Mouse (Mus musculus) kidney, embryonic 14.5 days (tissue): ENCODE measurements around the gene Slc15a5. TPM values are rescaled to one million over a fixed set of nuclear protein-coding genes. Genes with fewer than 3 reads are reported as not detected.

Experiments
- ATAC-seq: fragments of 200-750 bp; cut with Nextera tagmentation; 2 replicates; pipeline ENCODE4 v1.8.0; 2017; ENCODE audit warnings: moderate number of reproducible peaks, mild to moderate bottlenecking, moderate TSS enrichment, moderate library complexity; ENCODE audit not compliant: low FRiP score, low TSS enrichment
- H3K27ac ChIP-seq: fragments of 300-500 bp; sonication (generic); 2 replicates; pipeline ENCODE4 v1.5.1; 2014; ENCODE audit warnings: low read depth, mild to moderate bottlenecking, low read length, moderate library complexity, mixed read lengths
- H3K27me3 ChIP-seq: fragments of 300-500 bp; sonication (generic); 2 replicates; pipeline ENCODE4 v1.6.1; 2014; ENCODE audit warnings: mild to moderate bottlenecking, low read length; ENCODE audit not compliant: control insufficient read depth, insufficient read depth
- H3K36me3 ChIP-seq: fragments of 300-500 bp; sonication (generic); 2 replicates; pipeline ENCODE4 v1.6.1; 2014; ENCODE audit warnings: low read length, mixed read lengths; ENCODE audit not compliant: control insufficient read depth, insufficient read depth
- H3K4me1 ChIP-seq: fragments of 300-500 bp; sonication (generic); 2 replicates; pipeline ENCODE4 v1.6.1; 2014; ENCODE audit warnings: low read length, mixed read lengths; ENCODE audit not compliant: control insufficient read depth, insufficient read depth
- H3K4me2 ChIP-seq: fragments of 300-500 bp; sonication (generic); replicated peaks from 2 replicates; pipeline ENCODE4 v1.6.1; 2014; ENCODE audit warnings: low read depth, mild to moderate bottlenecking, low read length
- H3K4me3 ChIP-seq: fragments of 300-500 bp; sonication (generic); 2 replicates; pipeline ENCODE4 v1.5.1; 2014; ENCODE audit warnings: mild to moderate bottlenecking, low read length
- H3K9ac ChIP-seq: fragments of 300-500 bp; sonication (generic); 2 replicates; pipeline ENCODE4 v1.6.1; 2014; ENCODE audit warnings: low read depth, mild to moderate bottlenecking, low read length, moderate library complexity
- H3K9me3 ChIP-seq: fragments of 300-500 bp; sonication (generic); 2 replicates; pipeline ENCODE4 v1.6.1; 2016; ENCODE audit warnings: low read length; ENCODE audit not compliant: control insufficient read depth
- WGBS: fragments of 180-500 bp; shearing (Covaris S2); extraction: QIAGEN DNeasy Blood & Tissue Kit; methylation state at CpG from one replicate; pipeline ENCODE4 v1.1.7; 2014; 5-methylcytosine and 5-hydroxymethylcytosine counted together
- polyA plus RNA-seq: library from polyadenylated mRNA; unstranded; fragments of >200 nt; fragmentation: Nextera tagmentation; extraction: Ambion mirVana; gene quantifications from 2 replicates; pipeline ENCODE4 v1.2.1, GENCODE M21; 2014

The Slc15a5 gene
- polyA plus RNA-seq, 1 experiment from 2014 or later, result not detected

DNA sequence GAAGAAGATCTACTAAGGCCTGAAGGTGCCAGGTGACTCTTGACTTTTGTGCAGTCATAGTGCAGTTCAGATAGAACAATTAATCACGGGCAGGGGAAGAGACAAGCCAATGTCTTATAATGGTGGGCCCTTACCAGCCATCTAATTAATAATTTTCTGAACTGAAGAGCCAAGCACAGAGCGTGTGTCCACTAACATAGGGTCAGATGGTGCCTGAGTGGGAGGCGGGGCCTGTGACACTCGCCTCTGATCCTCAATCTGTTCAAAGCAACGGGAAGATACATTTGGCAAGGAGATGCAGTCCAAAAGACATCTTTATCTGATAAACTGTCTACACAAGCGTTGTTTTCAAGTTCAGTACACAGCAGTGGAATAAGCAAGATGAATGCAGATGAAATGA lies 122.1 kb downstream of the Slc15a5 start:
- 93% methylated on average over 6 of the region's 6 CpGs for WGBS
- H3K9me3 ChIP-seq, result no peaks in the 10 kb centered on the region
- H3K27ac ChIP-seq, result no peak overlapping the region
- H3K4me1 ChIP-seq, result no peaks in the 10 kb centered on the region
- no peaks in the 10 kb centered on the region for H3K36me3 ChIP-seq
- H3K4me2 ChIP-seq, result no peak overlapping the region
- no peak overlapping the region for H3K4me3 ChIP-seq
- H3K9ac ChIP-seq, result no peak overlapping the region
- H3K27me3 ChIP-seq, result no peaks in the 10 kb centered on the region
- ATAC-seq, result no peak

DNA sequence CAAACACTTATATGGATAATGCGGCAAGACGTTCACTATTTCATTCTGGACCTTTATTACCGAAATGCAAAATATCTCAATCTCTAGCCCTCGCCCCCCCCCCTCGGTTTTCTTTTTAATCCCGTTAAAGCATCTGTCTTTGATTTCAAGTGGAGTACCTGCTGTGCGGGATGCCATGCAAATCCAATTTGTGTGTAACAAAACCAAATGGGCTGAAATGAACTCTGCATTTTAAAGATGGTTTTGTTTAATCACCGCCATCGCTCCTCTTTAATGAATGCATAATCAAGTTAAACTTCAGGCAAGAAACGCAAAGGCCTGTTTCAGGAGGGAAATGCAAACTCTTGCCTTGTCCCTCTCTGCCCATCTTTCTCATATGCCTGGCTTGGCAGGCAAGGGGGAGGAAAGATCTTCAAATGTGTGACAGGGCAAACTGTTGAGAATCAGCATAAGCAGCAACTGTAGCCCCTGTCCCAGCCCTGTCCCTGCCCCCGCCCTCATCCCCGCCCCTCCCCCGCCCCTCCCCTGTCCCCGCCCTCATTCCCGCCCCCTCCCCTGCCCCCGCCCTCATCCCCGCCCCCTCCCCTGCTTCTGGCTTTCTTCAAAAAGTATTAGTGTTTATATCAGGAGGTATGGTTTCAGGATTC lies 122.8 kb downstream of the Slc15a5 start:
- Histone ChIP-seq H3K27me3 (no peaks in the 10 kb centered on the region), H3K36me3 (no peaks in the 10 kb centered on the region), H3K27ac (no peak overlapping the region), H3K4me3 (no peak overlapping the region), H3K9me3 (no peaks in the 10 kb centered on the region), H3K4me2 (no peak overlapping the region), H3K9ac (no peak overlapping the region), H3K4me1 (no peaks in the 10 kb centered on the region)
- no peak for ATAC-seq
- WGBS, result 59% methylated on average over 14 of the region's 17 CpGs

DNA sequence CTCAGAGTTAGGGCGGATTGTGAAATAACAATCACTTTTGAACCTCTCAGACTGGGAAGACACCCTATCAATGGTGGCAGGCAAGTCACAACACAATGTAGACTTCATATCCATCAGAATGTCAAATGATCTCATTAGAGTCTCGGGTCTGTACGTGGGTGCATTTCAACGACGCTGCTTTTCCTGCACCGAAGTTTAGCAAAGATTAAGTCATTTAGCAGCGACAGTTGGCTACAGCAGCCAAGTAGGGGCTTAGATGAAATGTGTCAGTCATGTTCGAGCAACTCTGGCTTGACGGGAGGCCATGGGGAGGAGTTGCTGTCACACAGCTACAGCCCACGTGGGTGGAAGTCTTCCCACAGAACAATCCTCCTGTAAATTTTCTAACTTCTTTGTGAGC lies 133.2 kb downstream of the Slc15a5 start:
- 77% methylated on average over 10 of the region's 10 CpGs for WGBS
- Histone ChIP-seq H3K9me3 (no peaks in the 10 kb centered on the region), H3K27ac (no peak overlapping the region), H3K4me2 (no peak overlapping the region), H3K4me3 (no peak overlapping the region), H3K9ac (no peak overlapping the region), H3K36me3 (no peaks in the 10 kb centered on the region), H3K4me1 (no peaks in the 10 kb centered on the region), H3K27me3 (no peaks in the 10 kb centered on the region; the same call in 1 of the 2 replicates)
- no peak for ATAC-seq

GRCm38 (mm10) chr6:137940374-137941218 lies 139.1 kb downstream of the Slc15a5 start:
- no peak overlapping the region for H3K9ac ChIP-seq
- peak; percentile 54; the same call in 1 of the 2 replicates for ATAC-seq
- H3K9me3 ChIP-seq, result no peaks in the 10 kb centered on the region
- peaks cover 8% of the 10 kb centered on the region; the same call in 1 of the 2 replicates for H3K4me1 ChIP-seq
- no peak overlapping the region for H3K27ac ChIP-seq
- no peaks in the 10 kb centered on the region for H3K27me3 ChIP-seq
- no peak overlapping the region for H3K4me3 ChIP-seq
- H3K36me3 ChIP-seq, result no peaks in the 10 kb centered on the region
- H3K4me2 ChIP-seq, result no peak overlapping the region
- 43% methylated on average over 12 of the region's 12 CpGs for WGBS

- ATAC-seq, result no peak
- Histone ChIP-seq H3K9me3 (no peaks in the 10 kb centered on the region), H3K27me3 (no peaks in the 10 kb centered on the region), H3K36me3 (no peaks in the 10 kb centered on the region), H3K9ac (no peak overlapping the region), H3K4me1 (peaks cover 8% of the 10 kb centered on the region; the same call in 1 of the 2 replicates), H3K27ac (no peak overlapping the region), H3K4me3 (no peak overlapping the region), H3K4me2 (no peak overlapping the region)
- WGBS, result 88% methylated on average over 5 of the region's 5 CpGs
Measured at GRCm38 (mm10) chr6:137937541-137937940, 142.2 kb downstream of the Slc15a5 start.

DNA sequence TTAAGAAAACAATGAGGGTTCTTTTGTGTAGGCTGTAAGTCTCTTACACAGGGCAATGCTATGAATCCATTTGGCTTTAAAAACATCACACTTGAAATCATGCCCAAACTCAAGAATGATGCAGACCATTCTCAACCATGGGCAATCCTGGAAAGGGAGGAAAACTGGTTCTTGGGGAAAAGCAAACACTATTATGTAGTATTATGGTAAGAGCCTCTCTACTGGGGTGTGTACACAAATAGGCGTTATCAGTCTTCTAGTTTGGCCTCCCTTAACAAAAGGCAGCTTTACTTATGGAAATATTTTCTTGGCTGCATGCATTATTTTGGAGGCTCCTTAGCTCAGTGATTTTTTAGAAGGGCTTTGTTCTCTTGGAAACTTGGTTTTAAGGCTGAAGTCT lies 143.4 kb downstream of the Slc15a5 start:
- no peak overlapping the region for H3K4me3 ChIP-seq
- WGBS, result 96% methylated on average over 1 of the region's 1 CpGs
- H3K9me3 ChIP-seq, result no peaks in the 10 kb centered on the region
- ATAC-seq, result no peak
- H3K36me3 ChIP-seq, result no peaks in the 10 kb centered on the region
- no peaks in the 10 kb centered on the region for H3K27me3 ChIP-seq
- peaks cover 5% of the 10 kb centered on the region; the same call in 1 of the 2 replicates for H3K4me1 ChIP-seq
- no peak overlapping the region for H3K4me2 ChIP-seq
- H3K27ac ChIP-seq, result no peak overlapping the region
- H3K9ac ChIP-seq, result no peak overlapping the region

- Histone ChIP-seq H3K27ac (no peak overlapping the region), H3K4me3 (no peak overlapping the region), H3K27me3 (no peaks in the 10 kb centered on the region), H3K4me1 (0 out of 2 replicates have a peak, but pooled peaks cover 1% of the 10 kb centered on the region), H3K4me2 (no peak overlapping the region), H3K9ac (no peak overlapping the region), H3K36me3 (no peaks in the 10 kb centered on the region), H3K9me3 (no peaks in the 10 kb centered on the region)
- no peak for ATAC-seq
- WGBS, result 80% methylated on average over 7 of the region's 7 CpGs
Measured at GRCm38 (mm10) chr6:137935857-137936256, 143.9 kb downstream of the Slc15a5 start.

- no peaks in the 10 kb centered on the region for H3K36me3 ChIP-seq
- H3K27ac ChIP-seq, result no peak overlapping the region
- ATAC-seq, result no peak
- no peaks in the 10 kb centered on the region for H3K27me3 ChIP-seq
- WGBS, result 42% methylated on average over 8 of the region's 8 CpGs
- H3K9ac ChIP-seq, result no peak overlapping the region
- no peaks in the 10 kb centered on the region for H3K4me1 ChIP-seq
- H3K9me3 ChIP-seq, result no peaks in the 10 kb centered on the region
- 0 out of 2 replicates have a peak overlapping the region, but pooled peaks have one; percentile 4 for H3K4me2 ChIP-seq
- H3K4me3 ChIP-seq, result no peak overlapping the region
Measured at GRCm38 (mm10) chr6:137935341-137935740, 144.4 kb downstream of the Slc15a5 start.
